Mouse (Mus musculus) liver, postnatal 0 days (tissue): ENCODE results near the gene Bcar3.
"Not testable (repeated sequence)": the region's sequence is repeated elsewhere in the genome, so short reads cannot be mapped to it uniquely, and the experiment has no call there.

Source experiments
- CTCF ChIP-seq: sonication (generic); IDR thresholded peaks from 2 replicates; pipeline ENCODE4 v1.5.1; 2016; ENCODE audit warnings: antibody characterized with exemption, low read depth
- EP300 ChIP-seq: IDR thresholded peaks from 2 replicates; pipeline ENCODE4 v1.6.1; 2016; ENCODE audit warnings: antibody characterized with exemption, low read depth, mild to moderate bottlenecking

GRCm38 (mm10) chr3:122272565-122272964 lies 21.4 kb upstream of the Bcar3 start:
- TF ChIP-seq CTCF, EP300: not testable (repeated sequence)
